Mouse (Mus musculus): ENCODE data around the gene Coq4. TPM values are rescaled to one million over a fixed set of nuclear protein-coding genes. Genes with fewer than 3 reads are reported as not detected.
A peak's percentile ranks its signal among the peaks of the same experiment; 100 is the strongest.
"Not testable (repeated sequence)": the region's sequence is repeated elsewhere in the genome, so short reads cannot be mapped to it uniquely, and the experiment has no call there.

The Coq4 gene
- polyA plus RNA-seq, 1 experiment from 2014 or later, result 31.8 TPM

DNA sequence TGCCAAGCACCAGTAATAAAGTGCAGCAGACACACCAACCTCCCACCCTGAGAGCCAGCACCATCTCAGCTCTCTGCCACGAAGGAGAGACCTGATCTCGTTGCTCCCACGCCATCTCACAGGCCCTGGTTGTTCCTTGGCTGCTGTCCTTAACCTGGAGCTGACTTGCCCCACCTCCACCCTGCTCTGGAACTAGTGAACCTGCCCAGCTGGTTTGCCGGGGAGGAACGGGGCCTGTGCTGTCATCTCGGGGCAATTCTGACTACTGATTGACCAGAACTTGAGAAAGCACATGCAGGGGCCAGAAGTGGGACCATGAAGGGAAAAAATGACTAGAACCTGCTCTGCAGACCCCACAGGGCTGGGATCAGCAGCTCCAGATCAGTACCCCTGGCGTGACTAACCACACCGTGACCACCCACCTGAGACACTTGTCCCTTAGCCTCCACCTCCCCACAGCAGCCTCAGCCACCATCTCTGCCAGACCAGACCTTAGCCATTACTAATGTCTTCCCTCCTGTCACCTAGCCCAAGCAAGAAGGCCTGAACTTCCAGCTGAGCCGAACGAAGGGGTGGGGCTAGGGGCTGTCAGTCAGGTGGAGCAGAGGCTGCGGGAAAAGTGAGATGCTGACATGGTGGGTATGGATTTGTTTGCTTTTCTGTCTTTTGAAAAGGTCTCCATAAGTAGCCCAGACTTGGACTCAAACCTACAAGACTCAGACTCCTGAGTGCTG, 19.1 kb upstream of the Coq4 start:
- ATAC-seq (ENCODE audit: insufficient number of reproducible peaks, insufficient read depth, low FRiP score, low TSS enrichment), result no peak
- Histone ChIP-seq H3K4me2 (replicated peaks) (no peak overlapping the region), H3K4me1 (no peaks in the 10 kb centered on the region), H3K36me3 (peaks cover 4% of the 10 kb centered on the region), H3K27me3 (no peaks in the 10 kb centered on the region), H3K4me3 (no peak overlapping the region), H3K9ac (no peak overlapping the region), H3K9me3 (no peaks in the 10 kb centered on the region), H3K27ac (no peak overlapping the region)
- WGBS, result 63% methylated on average over 11 of the region's 11 CpGs

DNA sequence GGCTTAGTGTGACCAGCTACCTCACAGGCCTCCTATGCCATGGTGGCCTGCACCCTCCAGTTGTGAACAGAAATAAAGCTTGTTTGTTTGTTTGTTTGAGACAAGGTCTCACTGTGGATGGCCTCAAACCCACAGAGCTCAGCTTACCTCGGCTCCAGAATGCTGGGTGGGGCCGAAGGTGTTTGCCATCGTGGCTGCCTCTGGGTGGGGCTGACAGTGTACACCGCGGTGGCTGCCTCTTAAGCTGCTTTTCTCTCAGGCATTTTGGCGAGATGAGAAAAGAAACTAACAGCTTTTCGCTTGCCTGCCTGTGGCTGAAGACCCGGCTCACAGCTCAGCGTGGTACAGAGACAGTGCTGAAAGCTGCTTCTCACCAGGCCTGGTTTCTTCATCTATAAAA, 18.4 kb upstream of the Coq4 start:
- no peak for ATAC-seq (ENCODE audit: insufficient number of reproducible peaks, insufficient read depth, low FRiP score, low TSS enrichment)
- Histone ChIP-seq H3K9me3 (no peaks in the 10 kb centered on the region), H3K9ac (no peak overlapping the region), H3K4me3 (no peak overlapping the region), H3K36me3 (peaks cover 7% of the 10 kb centered on the region), H3K27ac (no peak overlapping the region), H3K4me2 (replicated peaks) (no peak overlapping the region), H3K27me3 (no peaks in the 10 kb centered on the region), H3K4me1 (no peaks in the 10 kb centered on the region)
- WGBS, result 56% methylated on average over 9 of the region's 9 CpGs

DNA sequence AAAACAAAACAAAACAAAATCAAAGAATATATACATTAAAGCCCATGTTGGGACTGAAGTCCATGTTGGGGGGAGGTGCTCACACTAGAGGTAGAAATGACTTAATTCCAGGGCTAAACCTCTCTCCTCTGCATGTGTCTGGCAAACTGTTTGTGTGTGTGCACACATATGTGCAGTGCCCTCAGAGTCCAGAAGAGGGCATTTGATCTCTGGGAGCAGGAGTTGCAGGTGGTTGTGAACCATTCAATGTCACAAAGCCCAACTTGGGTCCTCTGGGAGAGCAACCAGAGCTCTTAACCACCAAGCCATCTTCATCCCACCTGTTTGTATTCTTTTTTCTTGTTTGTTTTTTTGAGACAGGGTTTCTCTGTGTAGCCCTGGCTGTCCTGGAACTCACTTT, 17.1 kb upstream of the Coq4 start:
- H3K9me3 ChIP-seq, result no peaks in the 10 kb centered on the region
- no peak overlapping the region for H3K4me3 ChIP-seq
- no peaks in the 10 kb centered on the region for H3K27me3 ChIP-seq
- no peaks in the 10 kb centered on the region for H3K4me1 ChIP-seq
- no peak overlapping the region for H3K27ac ChIP-seq
- H3K4me2 ChIP-seq (replicated peaks), result no peak overlapping the region
- no peak overlapping the region for H3K9ac ChIP-seq
- ATAC-seq (ENCODE audit: insufficient number of reproducible peaks, insufficient read depth, low FRiP score, low TSS enrichment), result no peak
- peaks cover 7% of the 10 kb centered on the region for H3K36me3 ChIP-seq

DNA sequence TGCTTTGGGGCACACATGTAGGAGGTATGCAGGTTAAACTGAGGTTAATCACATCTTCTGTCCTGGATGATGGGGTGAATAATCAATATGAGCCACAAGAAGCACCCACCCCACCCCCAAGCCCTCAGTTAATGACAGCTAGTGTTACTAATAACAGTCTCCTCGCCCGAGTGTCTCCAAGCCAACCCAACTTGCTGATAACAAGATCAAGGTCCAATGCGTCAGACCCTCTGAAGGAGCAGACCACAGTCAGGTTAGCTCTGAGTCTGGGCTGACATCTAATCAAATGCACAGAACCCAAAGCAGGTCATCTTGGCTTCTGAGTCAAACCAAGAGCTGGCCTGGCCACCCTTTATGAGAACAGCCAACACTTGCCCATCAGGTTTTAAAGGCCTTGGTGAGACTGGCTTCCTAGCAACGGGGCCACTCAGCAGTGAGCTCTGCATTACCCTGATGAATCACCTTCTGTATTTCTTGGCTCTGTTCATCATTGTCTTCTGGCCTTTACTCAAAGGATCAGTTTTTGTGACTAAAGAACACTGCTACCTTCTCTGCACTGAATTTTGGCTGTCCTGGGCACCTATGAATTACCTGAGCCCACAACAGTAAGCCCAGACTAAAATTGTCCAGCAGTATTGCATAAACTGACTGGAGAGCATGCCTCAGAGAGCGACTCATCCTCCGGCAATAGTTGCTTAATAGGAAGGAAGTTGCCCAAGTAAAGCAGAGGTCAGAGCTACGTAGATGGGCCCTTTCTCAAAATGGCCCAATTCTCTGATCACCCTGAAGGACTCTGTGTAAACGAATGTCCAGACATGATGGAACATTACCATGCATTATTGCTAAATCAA, 15.5 kb upstream of the Coq4 start:
- H3K9me3 ChIP-seq, result no peaks in the 10 kb centered on the region

DNA sequence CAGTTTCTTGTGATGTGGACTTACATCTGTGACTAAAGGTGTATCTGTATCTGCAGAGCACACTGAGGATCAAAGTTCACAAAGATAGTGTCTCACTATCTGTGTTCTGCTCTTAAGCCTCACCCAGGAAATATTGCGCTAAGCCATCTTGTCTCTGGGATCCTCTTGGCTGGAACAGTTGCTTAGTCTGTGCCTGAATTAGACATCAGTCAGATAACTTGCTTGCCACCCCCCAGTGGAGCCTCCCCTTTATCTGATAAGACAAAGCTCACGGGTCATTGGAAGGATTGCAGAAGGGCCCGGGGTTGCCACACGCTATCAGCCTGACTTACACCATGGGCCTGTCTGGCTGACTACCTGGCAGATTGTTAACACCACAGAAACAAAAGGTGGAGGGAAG, 14.0 kb upstream of the Coq4 start:
- ATAC-seq (ENCODE audit: insufficient number of reproducible peaks, insufficient read depth, low FRiP score, low TSS enrichment), result no peak
- H3K36me3 ChIP-seq, result peaks cover 27% of the 10 kb centered on the region
- H3K4me2 ChIP-seq (replicated peaks), result no peak overlapping the region
- no peak overlapping the region for H3K27ac ChIP-seq
- no peaks in the 10 kb centered on the region for H3K4me1 ChIP-seq
- H3K9ac ChIP-seq, result no peak overlapping the region
- H3K27me3 ChIP-seq, result no peaks in the 10 kb centered on the region
- 90% methylated on average over 4 of the region's 4 CpGs for WGBS
- no peak overlapping the region for H3K4me3 ChIP-seq
- no peaks in the 10 kb centered on the region for H3K9me3 ChIP-seq

More for the DNA sequence above, 15.5 kb upstream of the Coq4 start:
- no peak overlapping the region for H3K4me3 ChIP-seq
- no peak overlapping the region for H3K27ac ChIP-seq
- H3K9ac ChIP-seq, result no peak overlapping the region
- WGBS, result 85% methylated on average over 8 of the region's 8 CpGs
- no peaks in the 10 kb centered on the region for H3K4me1 ChIP-seq
- ATAC-seq (ENCODE audit: insufficient number of reproducible peaks, insufficient read depth, low FRiP score, low TSS enrichment), result no peak
- H3K4me2 ChIP-seq (replicated peaks), result no peak overlapping the region
- peaks cover 12% of the 10 kb centered on the region for H3K36me3 ChIP-seq
- no peaks in the 10 kb centered on the region for H3K27me3 ChIP-seq

DNA sequence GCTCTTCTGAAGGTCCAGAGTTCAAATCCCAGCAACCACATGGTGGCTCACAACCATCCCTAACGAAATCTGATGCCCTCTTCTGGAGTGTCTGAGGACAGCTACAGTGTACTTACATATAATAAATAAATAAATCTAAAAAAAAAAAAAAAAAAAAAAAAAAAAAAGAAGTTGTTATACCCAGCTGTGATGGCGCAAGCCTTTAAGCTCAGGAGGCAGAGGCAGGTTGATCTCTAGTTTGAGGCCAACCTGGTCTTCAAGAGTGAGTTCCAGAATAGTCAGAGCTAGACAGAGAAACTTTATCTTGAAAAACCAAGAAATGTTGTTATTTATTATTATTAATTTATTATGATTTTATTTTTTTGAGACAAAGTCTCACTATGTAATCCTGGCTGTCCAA, 6.0 kb upstream of the Coq4 start:
- peaks cover 95% of the 10 kb centered on the region for H3K36me3 ChIP-seq
- H3K27ac ChIP-seq; H3K4me3 ChIP-seq; ATAC-seq (ENCODE audit: insufficient number of reproducible peaks, insufficient read depth, low FRiP score, low TSS enrichment); H3K4me1 ChIP-seq; H3K27me3 ChIP-seq; H3K4me2 ChIP-seq (replicated peaks); H3K9ac ChIP-seq; H3K9me3 ChIP-seq: not testable (repeated sequence)
- WGBS, result 92% methylated on average over 2 of the region's 2 CpGs

DNA sequence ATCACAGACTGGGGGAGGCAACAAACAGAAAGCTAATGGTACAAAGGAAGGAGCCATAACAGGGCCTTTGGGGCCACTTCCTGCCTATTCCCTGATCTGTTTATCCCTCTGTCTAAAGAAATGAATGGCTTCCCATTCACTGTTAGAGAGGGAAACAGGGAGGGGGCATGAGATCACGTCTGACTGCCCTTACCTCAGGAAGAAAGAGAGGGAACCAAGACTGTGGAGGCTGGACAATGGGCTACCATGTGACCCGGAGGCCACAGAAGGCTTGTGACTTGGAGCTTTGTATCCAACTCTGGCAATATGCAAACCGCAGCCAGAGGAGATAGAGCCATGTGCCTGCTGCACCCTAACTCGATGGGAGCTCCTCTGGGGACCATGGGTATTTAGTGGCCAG, 3.0 kb upstream of the Coq4 start:
- H3K36me3 ChIP-seq, result peaks cover 68% of the 10 kb centered on the region
- no peak overlapping the region for H3K4me2 ChIP-seq (replicated peaks)
- WGBS, result 73% methylated on average over 4 of the region's 4 CpGs
- peaks cover 16% of the 10 kb centered on the region for H3K4me1 ChIP-seq
- ATAC-seq (ENCODE audit: insufficient number of reproducible peaks, insufficient read depth, low FRiP score, low TSS enrichment), result no peak
- peaks cover 3% of the 10 kb centered on the region; the same call in 1 of the 2 replicates for H3K9me3 ChIP-seq
- no peak overlapping the region for H3K27ac ChIP-seq
- H3K27me3 ChIP-seq, result no peaks in the 10 kb centered on the region
- H3K9ac ChIP-seq, result no peak overlapping the region
- no peak overlapping the region for H3K4me3 ChIP-seq

DNA sequence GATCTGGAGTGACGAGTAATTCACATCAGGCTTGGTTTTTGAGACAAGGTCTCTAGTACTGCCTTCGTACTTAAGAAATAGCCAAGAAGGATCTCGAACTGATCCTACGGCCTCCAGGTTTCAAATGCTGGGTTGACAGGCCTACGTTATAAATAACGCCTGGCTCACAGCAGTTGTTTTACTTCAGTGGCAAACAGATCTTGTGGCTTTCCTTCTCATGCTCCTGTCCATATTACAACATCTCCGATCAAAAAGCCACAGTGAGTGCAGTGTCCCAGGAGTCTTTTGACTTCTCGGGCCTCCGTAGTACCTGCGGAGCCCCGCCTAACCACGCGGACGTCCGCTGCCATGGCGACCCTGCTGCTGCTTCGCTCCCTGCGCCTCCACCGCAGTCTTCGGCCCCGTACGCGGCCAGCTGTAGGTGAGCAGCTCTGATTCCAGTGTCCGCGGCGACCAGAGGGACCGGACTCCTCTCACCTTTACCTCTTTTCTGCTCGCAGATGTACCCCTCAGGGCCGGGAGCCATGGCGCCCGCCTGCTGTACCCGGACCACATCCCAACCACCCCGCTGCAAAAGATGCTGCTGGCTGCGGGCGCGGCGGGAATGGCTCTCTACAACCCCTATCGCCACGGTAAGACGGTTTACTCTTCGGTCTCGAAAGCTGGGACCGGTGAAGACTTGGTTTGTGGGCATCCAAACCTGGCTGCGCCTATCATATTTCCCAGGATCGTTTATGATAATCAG, 816 bp downstream of the Coq4 start, which contains the start of gene Trub2:
Gene Trub2 (minus strand): TSS at position 566 of the 745 bp plus-strand sequence.
- ATAC-seq (ENCODE audit: insufficient number of reproducible peaks, insufficient read depth, low FRiP score, low TSS enrichment), result peak; percentile 82
- H3K36me3 ChIP-seq, result peaks cover 63% of the 10 kb centered on the region
- peak within 1 kb of the TSS; percentile 80 for H3K4me2 ChIP-seq (replicated peaks)
- under 1% methylated on average over 45 of the region's 45 CpGs for WGBS
- H3K27me3 ChIP-seq, result no peaks in the 10 kb centered on the region
- H3K27ac ChIP-seq, result peak within 1 kb of the TSS; percentile 46; the same call in 1 of the 2 replicates
- H3K9ac ChIP-seq, result peak within 1 kb of the TSS; percentile 75
- peaks cover 16% of the 10 kb centered on the region for H3K4me1 ChIP-seq
- H3K4me3 ChIP-seq, result peak within 1 kb of the TSS; percentile 89
- H3K9me3 ChIP-seq, result no peaks in the 10 kb centered on the region

DNA sequence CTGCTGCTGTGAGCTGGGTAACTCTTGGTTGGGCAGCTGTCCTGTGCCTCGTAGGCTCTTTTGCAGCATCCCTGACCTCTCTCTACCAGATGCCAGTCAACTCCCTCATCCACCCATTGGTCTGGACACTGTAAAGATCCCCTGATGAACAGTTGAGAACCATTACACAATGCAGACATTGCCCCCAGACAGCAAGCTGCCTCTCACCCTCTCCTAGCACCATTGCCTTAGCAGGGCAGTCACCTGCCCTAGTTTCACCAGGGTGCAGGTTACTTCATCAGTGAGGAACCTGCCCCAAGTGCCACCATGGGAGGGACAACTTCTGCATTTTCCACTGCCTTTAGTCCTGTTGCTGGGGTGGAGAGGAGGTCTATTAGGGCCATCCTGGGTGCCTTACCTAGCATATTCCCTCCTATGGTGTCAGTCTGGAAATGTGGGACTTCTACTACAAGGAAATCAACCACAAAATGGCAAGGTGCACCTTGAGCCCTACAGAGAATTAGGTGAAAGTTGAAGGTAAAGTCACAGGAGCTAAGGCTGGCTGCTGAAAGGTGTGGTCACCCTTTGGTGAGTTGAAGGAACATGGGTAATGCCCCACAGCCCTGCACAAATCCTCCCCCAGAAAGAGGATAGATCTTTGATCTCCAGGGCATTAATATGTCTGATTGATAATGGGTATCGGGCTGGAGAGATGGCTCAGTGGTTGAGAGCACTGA, 5.6 kb downstream of the Coq4 start:
- no peaks in the 10 kb centered on the region for H3K9me3 ChIP-seq
- no peak overlapping the region for H3K4me2 ChIP-seq (replicated peaks)
- H3K4me3 ChIP-seq, result no peak overlapping the region
- H3K4me1 ChIP-seq, result peaks cover 9% of the 10 kb centered on the region; the same call in 1 of the 2 replicates
- H3K9ac ChIP-seq, result no peak overlapping the region
- ATAC-seq (ENCODE audit: insufficient number of reproducible peaks, insufficient read depth, low FRiP score, low TSS enrichment), result no peak
- 97% methylated on average over 2 of the region's 2 CpGs for WGBS
- H3K27me3 ChIP-seq, result no peaks in the 10 kb centered on the region
- H3K36me3 ChIP-seq, result peaks cover 50% of the 10 kb centered on the region
- H3K27ac ChIP-seq, result no peak overlapping the region

DNA sequence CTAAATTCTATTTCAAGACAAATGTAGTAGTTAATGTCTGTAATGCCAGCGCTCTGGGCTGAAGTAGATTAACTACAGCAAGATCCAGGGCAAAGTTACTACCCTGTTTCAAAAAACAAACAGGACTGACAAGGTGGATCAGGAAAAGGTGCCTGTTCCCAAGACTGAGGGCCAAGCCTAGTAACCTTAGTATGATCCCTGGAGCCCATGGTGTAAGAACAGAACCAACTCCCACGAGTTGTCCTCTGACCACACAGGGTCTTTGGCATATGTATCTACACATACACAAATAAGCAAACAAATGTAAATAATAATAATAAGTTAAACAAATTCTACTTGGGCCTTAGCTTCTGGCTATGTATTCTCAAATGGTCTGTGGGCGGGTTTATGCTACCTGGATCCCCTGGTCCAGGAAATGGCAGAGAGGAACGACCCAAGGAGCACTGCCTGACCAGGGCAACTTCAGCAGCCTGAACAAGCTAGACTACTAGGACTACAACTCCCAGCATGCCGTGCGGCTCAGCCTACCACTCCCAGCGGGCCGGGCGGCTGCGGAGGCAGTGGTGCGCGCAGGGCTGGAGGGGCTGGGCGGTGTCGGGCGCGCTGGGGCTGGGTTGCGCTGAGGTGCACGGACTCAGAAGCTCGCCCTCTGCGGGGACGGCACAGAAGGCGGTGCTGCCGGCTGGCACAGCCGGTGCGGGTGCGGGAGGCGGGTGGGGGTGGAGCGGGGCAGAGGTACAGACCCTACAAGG, 15.0 kb downstream of the Coq4 start, which contains the start of gene Slc27a4:
Gene Slc27a4 (plus strand): TSS at position 560 of the 752 bp plus-strand sequence.
- Histone ChIP-seq H3K4me3 (peak within 1 kb of the TSS; percentile 88), H3K4me2 (replicated peaks) (peak within 1 kb of the TSS; percentile 85), H3K27me3 (no peaks in the 10 kb centered on the region), H3K27ac (peak within 1 kb of the TSS; percentile 84), H3K9ac (peak within 1 kb of the TSS; percentile 87), H3K36me3 (peaks cover 32% of the 10 kb centered on the region), H3K4me1 (peaks cover 7% of the 10 kb centered on the region), H3K9me3 (no peaks in the 10 kb centered on the region)
- peak; percentile 98 for ATAC-seq (ENCODE audit: insufficient number of reproducible peaks, insufficient read depth, low FRiP score, low TSS enrichment)
- 4% methylated on average over 27 of the region's 28 CpGs for WGBS

Measured in embryonic facial prominence, embryonic 12.5 days (tissue).